Mouse (Mus musculus) layer of hippocampus, postnatal 25 days (tissue): Measurements from ENCODE around the gene Setd1a. TPM values are rescaled to one million over a fixed set of nuclear protein-coding genes. Genes with fewer than 3 reads are reported as not detected.
A peak's percentile ranks its signal among the peaks of the same experiment; 100 is the strongest.
"Not testable (repeated sequence)": the region's sequence is repeated elsewhere in the genome, so short reads cannot be mapped to it uniquely, and the experiment has no call there.

Experiments used
- DNase-seq, 2 experiments: peaks; one replicate each; pipeline ENCODE4 v3.0.0; 2022; ENCODE audit warnings: mixed read lengths in 2 of 2, low spot score in 1 of 2; ENCODE audit errors: extremely low spot score in 1 of 2
- total RNA-seq, 2 experiments: library from RNA; stranded (reverse); gene quantifications; 2 replicates each; pipeline ENCODE4 v1.2.3; 2021

The Setd1a gene
- total RNA-seq, 2 experiments from 2014 or later: 35.1 to 50.0 TPM

- DNase-seq: peak in 1 of 2 experiments; percentile 45
Measured at GRCm38 (mm10) chr7:127823236-127824171, 47.0 kb downstream of the Setd1a start.

GRCm38 (mm10) chr7:127824176-127824871, 47.9 kb downstream of the Setd1a start, which contains the start of the genes Stx4a and Stx1b:
Gene Stx4a, plus strand, starts transcription at chr7:127824294.
Gene Stx1b, minus strand, starts transcription at chr7:127824549.
- peak in 1 of 2 experiments; percentile 64 for DNase-seq

GRCm38 (mm10) chr7:127835550-127835949, 59.1 kb downstream of the Setd1a start:
- DNase-seq: no peak

DNA sequence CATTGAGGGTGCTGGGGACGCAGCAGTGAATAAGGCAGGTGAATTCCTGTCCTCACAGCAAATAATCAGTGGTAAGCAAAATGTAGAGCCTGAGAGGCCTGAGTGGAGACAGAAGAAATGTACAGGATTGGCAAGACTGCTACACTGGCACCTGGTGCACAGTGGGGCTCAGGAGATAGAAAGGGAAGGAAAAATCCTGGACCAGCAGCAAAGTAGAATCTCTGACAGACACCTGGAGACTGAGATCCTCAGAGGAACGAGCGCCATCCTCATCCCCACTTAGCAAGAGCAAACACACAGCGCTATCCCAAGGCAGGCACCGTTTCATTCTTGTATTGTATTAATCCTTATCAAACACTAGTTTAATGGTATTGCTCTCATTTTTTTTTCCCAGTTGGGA, 61.0 kb downstream of the Setd1a start:
- DNase-seq: no peak

DNA sequence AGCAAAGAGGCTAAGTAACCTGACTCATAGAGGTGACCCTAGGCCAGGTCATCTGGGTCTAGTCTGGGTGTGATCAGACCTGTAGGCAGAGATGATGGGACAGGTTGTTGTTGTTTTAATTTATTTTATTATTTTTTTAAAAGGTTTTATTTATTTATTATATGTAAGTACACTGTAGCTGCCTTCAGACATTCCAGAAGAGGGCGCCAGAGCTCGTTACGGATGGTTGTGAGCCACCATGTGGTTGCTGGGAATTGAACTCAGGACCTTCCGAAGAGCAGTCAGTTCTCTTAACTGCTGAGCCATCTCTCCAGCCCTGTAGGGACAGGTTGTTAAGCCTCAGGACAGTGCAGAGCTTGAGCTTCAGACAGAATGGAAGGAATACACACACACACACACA, 61.4 kb downstream of the Setd1a start:
- not testable (repeated sequence) for DNase-seq

DNA sequence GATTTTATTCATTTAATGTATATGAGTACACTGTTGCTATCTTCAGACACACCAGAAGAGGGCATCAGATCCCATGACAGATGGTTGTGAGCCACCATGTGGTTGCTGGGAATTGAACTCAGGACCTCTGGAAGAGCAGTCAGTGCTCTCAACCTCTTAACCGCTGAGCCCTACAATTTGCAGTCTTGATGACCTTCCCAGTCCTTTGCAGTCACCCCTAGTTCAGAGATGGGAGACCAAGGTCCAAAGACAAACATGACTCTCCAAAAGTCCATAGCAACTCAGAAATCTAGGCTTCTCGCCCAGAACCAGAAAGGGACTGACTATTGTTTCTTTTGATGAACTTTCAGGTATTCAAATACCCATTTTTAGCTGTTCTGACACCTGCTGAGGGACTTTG, 63.6 kb downstream of the Setd1a start:
- not testable (repeated sequence) for DNase-seq

DNA sequence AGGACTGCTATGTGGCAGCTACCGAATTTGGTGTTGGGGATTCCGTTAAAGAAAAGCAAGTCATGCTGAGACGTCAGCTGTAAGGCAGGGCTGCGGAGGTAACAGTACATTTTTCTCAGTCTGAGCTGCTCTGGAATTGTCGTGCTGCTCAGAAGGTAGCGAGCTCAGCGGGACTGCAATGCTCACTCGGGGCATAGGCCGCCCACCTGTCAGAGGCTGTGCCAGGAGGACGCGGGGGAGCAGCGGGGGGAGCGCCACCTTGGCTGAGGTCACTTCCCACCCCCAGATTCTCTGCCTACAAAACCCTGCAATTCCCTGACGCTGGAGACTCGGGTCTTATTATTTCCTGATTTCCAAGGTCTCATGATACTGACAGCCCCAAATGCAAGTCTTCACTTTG, 64.4 kb downstream of the Setd1a start:
- peak in 1 of 2 experiments; percentile 38 for DNase-seq

DNA sequence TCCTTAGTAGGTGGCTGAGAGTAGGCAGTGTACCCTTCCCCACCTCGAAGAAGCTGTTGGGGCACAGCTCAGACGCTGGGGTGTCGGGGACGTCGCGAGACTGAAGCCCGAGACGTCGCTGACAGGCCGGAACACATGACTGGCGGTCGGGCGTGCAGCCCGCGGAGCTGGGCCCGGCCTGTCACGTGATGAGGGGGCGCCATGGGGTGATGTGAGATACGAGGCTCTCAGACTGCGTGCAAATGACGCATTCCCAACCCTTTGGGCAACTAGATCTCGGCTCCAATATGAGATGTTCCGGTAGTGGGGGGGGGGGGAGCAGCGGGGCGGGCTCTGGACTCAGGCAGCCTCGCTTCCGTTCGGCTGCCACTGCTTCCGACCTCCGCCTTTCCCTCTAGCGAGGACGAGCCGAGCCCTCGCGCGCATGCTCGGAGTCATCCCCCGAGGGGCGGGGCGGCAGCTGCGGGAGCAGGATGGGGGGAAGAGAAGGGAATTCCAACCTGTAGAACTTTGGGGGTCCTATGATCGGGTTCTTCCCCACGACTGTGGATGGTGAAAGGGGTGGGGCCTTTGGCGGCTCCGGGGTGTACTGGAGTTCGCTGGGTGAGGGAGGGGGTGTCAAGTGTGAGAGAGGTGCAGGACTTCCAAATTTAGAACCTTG, 65.0 kb downstream of the Setd1a start:
- peak; percentile 82 to 88 for DNase-seq

GRCm38 (mm10) chr7:127842001-127842718, 65.7 kb downstream of the Setd1a start:
- DNase-seq: peak; percentile 39 to 59

Other genes with a start within 250 kb of the Setd1a start
- gene Tmem265, start 215.3 kb upstream of the Setd1a start, total RNA-seq: 1 to 10 TPM in 1 of 2 experiments, not detected in 1; 1.8 TPM
- 10 to 100 TPM; 77.2 to 82.3 TPM for gene Phkg2, start 203.3 kb upstream of the Setd1a start, total RNA-seq
- gene Ccdc189, start 188.1 kb upstream of the Setd1a start, total RNA-seq: 10 to 100 TPM in 1 of 2 experiments, 1 to 10 TPM in 1; 10.0 to 11.1 TPM
- 10 to 100 TPM; 67.2 to 80.8 TPM for gene Rnf40, start 187.9 kb upstream of the Setd1a start, total RNA-seq
- gene Zfp629, start 160.9 kb upstream of the Setd1a start, total RNA-seq: 10 to 100 TPM; 21.3 to 23.3 TPM
- gene Bcl7c, start 67.7 kb upstream of the Setd1a start, total RNA-seq: 10 to 100 TPM; 24.0 to 25.7 TPM
- 1 to 10 TPM; 2.4 TPM for gene Ctf1, start 63.9 kb upstream of the Setd1a start, total RNA-seq
- not detected for gene Ctf2, start 44.5 kb upstream of the Setd1a start, total RNA-seq
- 10 to 100 TPM; 63.4 to 66.7 TPM for gene Fbxl19, start 32.1 kb upstream of the Setd1a start, total RNA-seq
- 10 to 100 TPM; 28.7 to 33.2 TPM for gene Orai3, start 6.9 kb upstream of the Setd1a start, total RNA-seq
- 1 to 10 TPM; 3.7 to 5.7 TPM for gene Gm49388, start 8.9 kb downstream of the Setd1a start, total RNA-seq
- 1 to 10 TPM; 4.5 to 5.3 TPM for gene Hsd3b7, start 23.9 kb downstream of the Setd1a start, total RNA-seq
- 10 to 100 TPM; 59.9 to 62.5 TPM for gene Stx4a, start 47.6 kb downstream of the Setd1a start, total RNA-seq
- gene Stx1b, start 47.9 kb downstream of the Setd1a start, total RNA-seq: 100 to 1,000 TPM; 329 to 362 TPM
- 10 to 100 TPM; 30.8 to 31.3 TPM for gene Zfp646, start 99.6 kb downstream of the Setd1a start, total RNA-seq
- gene Zfp668, start 100.2 kb downstream of the Setd1a start, total RNA-seq: 10 to 100 TPM; 20.4 to 25.8 TPM
- gene Prss53, start 114.3 kb downstream of the Setd1a start, total RNA-seq: 1 to 10 TPM; 1.9 to 2.6 TPM
- gene Gm21974, start 118.8 kb downstream of the Setd1a start, total RNA-seq: not detected
- gene Vkorc1, start 118.9 kb downstream of the Setd1a start, total RNA-seq: 10 to 100 TPM; 21.6 to 30.4 TPM
- 10 to 100 TPM; 41.4 to 51.6 TPM for gene Bckdk, start 127.4 kb downstream of the Setd1a start, total RNA-seq
- 10 to 100 TPM; 27.8 to 33.9 TPM for gene Kat8, start 135.8 kb downstream of the Setd1a start, total RNA-seq
- gene Prss8, start 153.4 kb downstream of the Setd1a start, total RNA-seq: under 1 TPM; 0.35 to 0.52 TPM
- gene Prss36, start 170.1 kb downstream of the Setd1a start, total RNA-seq: 10 to 100 TPM; 10.6 to 13.5 TPM
- 100 to 1,000 TPM; 270 to 376 TPM for gene Fus, start 190.8 kb downstream of the Setd1a start, total RNA-seq
- 1 to 10 TPM; 1.4 to 3.4 TPM for gene Pycard, start 217.2 kb downstream of the Setd1a start, total RNA-seq
- under 1 TPM; 0.21 to 0.25 TPM for gene Trim72, start 227.3 kb downstream of the Setd1a start, total RNA-seq